Mouse (Mus musculus): ENCODE results near the gene Taar6. TPM values are rescaled to one million over a fixed set of nuclear protein-coding genes. Genes with fewer than 3 reads are reported as not detected.

Gene Taar6
- total and polyA plus RNA-seq, 3 experiments: not detected

DNA sequence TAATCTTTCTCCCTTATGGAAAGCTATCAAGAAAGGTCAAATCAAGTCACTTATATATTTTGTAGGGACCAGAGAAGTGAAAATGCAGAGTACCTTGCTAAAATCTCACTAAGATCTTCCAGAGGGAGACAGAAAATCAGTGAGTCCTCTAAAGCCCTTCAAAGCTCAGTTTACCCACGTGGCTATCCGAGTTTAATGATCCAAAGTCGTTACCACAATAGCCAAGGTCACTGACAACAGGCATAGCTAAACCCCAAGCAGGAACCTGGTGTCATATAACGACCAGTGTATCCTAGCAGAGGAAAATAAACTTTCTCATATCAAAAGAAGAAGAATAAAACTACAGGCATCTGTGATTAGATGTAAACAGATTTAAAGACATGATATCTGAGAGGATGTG is 47.8 kb downstream of the Taar6 start:
- Histone ChIP-seq H3K79me2 (ENCODE audit: control insufficient read depth, insufficient read depth, low read length, poor library complexity) (no peaks in the 10 kb centered on the region), H3K4me1 (ENCODE audit: control insufficient read depth in 1 of 2, insufficient read depth in 2 of 2, low read length in 2 of 2) (no peaks in the 10 kb centered on the region), H3K4me3 (ENCODE audit: control insufficient read depth in 1 of 2, insufficient read depth in 1 of 2, low read depth in 2 of 2, low read length in 2 of 2) (no peak overlapping the region), H3K9me3 (replicated peaks; ENCODE audit: insufficient read depth, low read length) (no peaks in the 10 kb centered on the region), H3K36me3 (ENCODE audit: control insufficient read depth in 1 of 2, insufficient read depth in 2 of 2, low read length in 2 of 2) (no peaks in the 10 kb centered on the region), H3K27me3 (ENCODE audit: control insufficient read depth in 1 of 2, insufficient read depth in 2 of 2, low read length in 2 of 2) (no peaks in the 10 kb centered on the region; a peak in 1 of 4 replicates), H3K9ac (ENCODE audit: control insufficient read depth, low read depth, low read length, poor library complexity, severe bottlenecking) (no peak overlapping the region), H3K27ac (ENCODE audit: control insufficient read depth, low read depth, low read length) (no peak overlapping the region)
- TF ChIP-seq RAD21 (IDR thresholded peaks at IDR 0.05; ENCODE audit: low read depth, low read length): no peak
- TF ChIP-seq EP300 (IDR thresholded peaks at IDR 0.05; ENCODE audit: low read depth in 1 of 2, low read length in 2 of 2): no peak
- no peak for TF ChIP-seq ZKSCAN1 (IDR thresholded peaks at IDR 0.05; ENCODE audit: low read depth, low read length)
- TF ChIP-seq BHLHE40 (IDR thresholded peaks at IDR 0.05; ENCODE audit: borderline replicate concordance, low read depth, low read length): no peak
- TF ChIP-seq ZMIZ1 (IDR thresholded peaks at IDR 0.05; ENCODE audit: low read depth, low read length): no peak
- TF ChIP-seq TCF12 (IDR thresholded peaks at IDR 0.05; ENCODE audit: low read depth, low read length): no peak
- no peak for DNase-seq (ENCODE audit: low read depth, low spot score)

Other genes starting within 250 kb of the Taar6 start
- gene Rps12, start 198.4 kb downstream of the Taar6 start, total RNA-seq (2012; rRNA removed): 5,370 and 5,608 TPM in 2 replicates
- 1,000 to 10,000 TPM in 1 of 2 experiments, 100 to 1,000 TPM in 1; 135 to 1,493 TPM for gene Rps12, start 198.4 kb downstream of the Taar6 start, polyA plus RNA-seq (2012; ENCODE audit: insufficient read depth in 1 of 2, insufficient read length in 2 of 2, low read depth in 1 of 2, low replicate concordance in 2 of 2, missing spikeins in 1 of 2)
- not detected in 2 replicates for gene Slc18b1, start 188.7 kb downstream of the Taar6 start, total RNA-seq (2012; rRNA removed)
- not detected for gene Slc18b1, start 188.7 kb downstream of the Taar6 start, polyA plus RNA-seq (2012; ENCODE audit: insufficient read depth in 1 of 2, insufficient read length in 2 of 2, low read depth in 1 of 2, low replicate concordance in 2 of 2, missing spikeins in 1 of 2)
- not detected in 2 replicates for gene Vnn3, start 134.2 kb downstream of the Taar6 start, total RNA-seq (2012; rRNA removed)
- not detected for gene Vnn3, start 134.2 kb downstream of the Taar6 start, polyA plus RNA-seq (2012; ENCODE audit: insufficient read depth in 1 of 2, insufficient read length in 2 of 2, low read depth in 1 of 2, low replicate concordance in 2 of 2, missing spikeins in 1 of 2)
- gene Vnn1, start 91.0 kb downstream of the Taar6 start, total RNA-seq (2012; rRNA removed): not detected in 2 replicates
- not detected for gene Vnn1, start 91.0 kb downstream of the Taar6 start, polyA plus RNA-seq (2012; ENCODE audit: insufficient read depth in 1 of 2, insufficient read length in 2 of 2, low read depth in 1 of 2, low replicate concordance in 2 of 2, missing spikeins in 1 of 2)
- gene Taar1, start 65.3 kb downstream of the Taar6 start, total RNA-seq (2012; rRNA removed): not detected in 2 replicates
- gene Taar1, start 65.3 kb downstream of the Taar6 start, polyA plus RNA-seq (2012; ENCODE audit: insufficient read depth in 1 of 2, insufficient read length in 2 of 2, low read depth in 1 of 2, low replicate concordance in 2 of 2, missing spikeins in 1 of 2): not detected
- gene Taar2, start 47.1 kb downstream of the Taar6 start, total RNA-seq (2012; rRNA removed): not detected in 2 replicates
- not detected for gene Taar2, start 47.1 kb downstream of the Taar6 start, polyA plus RNA-seq (2012; ENCODE audit: insufficient read depth in 1 of 2, insufficient read length in 2 of 2, low read depth in 1 of 2, low replicate concordance in 2 of 2, missing spikeins in 1 of 2)
- gene Taar3, start 36.1 kb downstream of the Taar6 start, total RNA-seq (2012; rRNA removed): not detected in 2 replicates
- not detected for gene Taar3, start 36.1 kb downstream of the Taar6 start, polyA plus RNA-seq (2012; ENCODE audit: insufficient read depth in 1 of 2, insufficient read length in 2 of 2, low read depth in 1 of 2, low replicate concordance in 2 of 2, missing spikeins in 1 of 2)
- gene Taar4, start 25.2 kb downstream of the Taar6 start, total RNA-seq (2012; rRNA removed): not detected in 2 replicates
- gene Taar4, start 25.2 kb downstream of the Taar6 start, polyA plus RNA-seq (2012; ENCODE audit: insufficient read depth in 1 of 2, insufficient read length in 2 of 2, low read depth in 1 of 2, low replicate concordance in 2 of 2, missing spikeins in 1 of 2): not detected
- gene Taar5, start 14.9 kb downstream of the Taar6 start, total RNA-seq (2012; rRNA removed): not detected in 2 replicates
- gene Taar5, start 14.9 kb downstream of the Taar6 start, polyA plus RNA-seq (2012; ENCODE audit: insufficient read depth in 1 of 2, insufficient read length in 2 of 2, low read depth in 1 of 2, low replicate concordance in 2 of 2, missing spikeins in 1 of 2): not detected
- gene Taar7a, start 7.8 kb upstream of the Taar6 start, total RNA-seq (2012; rRNA removed): not detected in 2 replicates
- gene Taar7a, start 7.8 kb upstream of the Taar6 start, polyA plus RNA-seq (2012; ENCODE audit: insufficient read depth in 1 of 2, insufficient read length in 2 of 2, low read depth in 1 of 2, low replicate concordance in 2 of 2, missing spikeins in 1 of 2): not detected
- not detected in 2 replicates for gene Taar7b, start 14.3 kb upstream of the Taar6 start, total RNA-seq (2012; rRNA removed)
- gene Taar7b, start 14.3 kb upstream of the Taar6 start, polyA plus RNA-seq (2012; ENCODE audit: insufficient read depth in 1 of 2, insufficient read length in 2 of 2, low read depth in 1 of 2, low replicate concordance in 2 of 2, missing spikeins in 1 of 2): not detected
- not detected in 2 replicates for gene Taar7d, start 41.6 kb upstream of the Taar6 start, total RNA-seq (2012; rRNA removed)
- gene Taar7d, start 41.6 kb upstream of the Taar6 start, polyA plus RNA-seq (2012; ENCODE audit: insufficient read depth in 1 of 2, insufficient read length in 2 of 2, low read depth in 1 of 2, low replicate concordance in 2 of 2, missing spikeins in 1 of 2): not detected
- not detected in 2 replicates for gene Taar7e, start 52.0 kb upstream of the Taar6 start, total RNA-seq (2012; rRNA removed)
- not detected for gene Taar7e, start 52.0 kb upstream of the Taar6 start, polyA plus RNA-seq (2012; ENCODE audit: insufficient read depth in 1 of 2, insufficient read length in 2 of 2, low read depth in 1 of 2, low replicate concordance in 2 of 2, missing spikeins in 1 of 2)
- not detected in 2 replicates for gene Taar7f, start 63.9 kb upstream of the Taar6 start, total RNA-seq (2012; rRNA removed)
- gene Taar7f, start 63.9 kb upstream of the Taar6 start, polyA plus RNA-seq (2012; ENCODE audit: insufficient read depth in 1 of 2, insufficient read length in 2 of 2, low read depth in 1 of 2, low replicate concordance in 2 of 2, missing spikeins in 1 of 2): not detected
- gene Taar8a, start 90.9 kb upstream of the Taar6 start, total RNA-seq (2012; rRNA removed): not detected in 2 replicates
- gene Taar8a, start 90.9 kb upstream of the Taar6 start, polyA plus RNA-seq (2012; ENCODE audit: insufficient read depth in 1 of 2, insufficient read length in 2 of 2, low read depth in 1 of 2, low replicate concordance in 2 of 2, missing spikeins in 1 of 2): not detected
- gene Taar8b, start 106.6 kb upstream of the Taar6 start, total RNA-seq (2012; rRNA removed): not detected in 2 replicates
- gene Taar8b, start 106.6 kb upstream of the Taar6 start, polyA plus RNA-seq (2012; ENCODE audit: insufficient read depth in 1 of 2, insufficient read length in 2 of 2, low read depth in 1 of 2, low replicate concordance in 2 of 2, missing spikeins in 1 of 2): not detected
- gene Taar8c, start 116.3 kb upstream of the Taar6 start, total RNA-seq (2012; rRNA removed): not detected in 2 replicates
- gene Taar8c, start 116.3 kb upstream of the Taar6 start, polyA plus RNA-seq (2012; ENCODE audit: insufficient read depth in 1 of 2, insufficient read length in 2 of 2, low read depth in 1 of 2, low replicate concordance in 2 of 2, missing spikeins in 1 of 2): not detected
- not detected in 2 replicates for gene Taar9, start 123.9 kb upstream of the Taar6 start, total RNA-seq (2012; rRNA removed)
- not detected for gene Taar9, start 123.9 kb upstream of the Taar6 start, polyA plus RNA-seq (2012; ENCODE audit: insufficient read depth in 1 of 2, insufficient read length in 2 of 2, low read depth in 1 of 2, low replicate concordance in 2 of 2, missing spikeins in 1 of 2)
- gene Stx7, start 163.7 kb upstream of the Taar6 start, total RNA-seq (2012; rRNA removed): 32.6 and 36.1 TPM in 2 replicates
- 10 to 100 TPM in 1 of 2 experiments, not detected in 1; 37.7 TPM for gene Stx7, start 163.7 kb upstream of the Taar6 start, polyA plus RNA-seq (2012; ENCODE audit: insufficient read depth in 1 of 2, insufficient read length in 2 of 2, low read depth in 1 of 2, low replicate concordance in 2 of 2, missing spikeins in 1 of 2)
- gene Moxd1, start 237.9 kb upstream of the Taar6 start, total RNA-seq (2012; rRNA removed): not detected in 2 replicates
- not detected for gene Moxd1, start 237.9 kb upstream of the Taar6 start, polyA plus RNA-seq (2012; ENCODE audit: insufficient read depth in 1 of 2, insufficient read length in 2 of 2, low read depth in 1 of 2, low replicate concordance in 2 of 2, missing spikeins in 1 of 2)